Mouse (Mus musculus) MEL (cell line): ENCODE measurements around the gene Cstf1.

Source experiments
- CTCF ChIP-seq, 3 experiments: IDR thresholded peaks in 2 of 3; conservative IDR thresholded peaks in 1 of 3; 2 replicates each; pipeline ENCODE4 v1.5.1; 2011 to 2012; ENCODE audit warnings: low read length in 3 of 3, low read depth in 2 of 3, mild to moderate bottlenecking in 2 of 3, improper control_type of control experiment in 1 of 3, inconsistent platforms in 1 of 3, mixed read lengths in 1 of 3, moderate library complexity in 1 of 3; ENCODE audit not compliant: control insufficient read depth in 1 of 3, insufficient read depth in 1 of 3, poor library complexity in 1 of 3, severe bottlenecking in 1 of 3
- EP300 ChIP-seq, 2 experiments: IDR thresholded peaks; 2 replicates each; pipeline ENCODE4 v1.6.1; 2011; ENCODE audit warnings: improper control_type of control experiment in 2 of 2, low read length in 2 of 2, low read depth in 1 of 2, mild to moderate bottlenecking in 1 of 2
- HCFC1 ChIP-seq: IDR thresholded peaks from 2 replicates; pipeline ENCODE4 v1.6.1; 2012; ENCODE audit warnings: low read depth, mild to moderate bottlenecking, inconsistent platforms, low read length, improper control_type of control experiment, moderate library complexity
- JUND ChIP-seq: IDR thresholded peaks from 2 replicates; pipeline ENCODE4 v1.6.1; 2011; ENCODE audit warnings: low read depth, mild to moderate bottlenecking, improper control_type of control experiment, low read length
- MXI1 ChIP-seq: IDR thresholded peaks from 2 replicates; pipeline ENCODE4 v1.6.1; 2011; ENCODE audit warnings: mild to moderate bottlenecking, low read depth, low read length, improper control_type of control experiment
- POLR2A ChIP-seq, 2 experiments: IDR thresholded peaks; 2 replicates each; pipeline ENCODE4 v1.6.1; 2011 to 2012; ENCODE audit warnings: low read length in 2 of 2, mild to moderate bottlenecking in 2 of 2, control low read depth in 1 of 2, improper control_type of control experiment in 1 of 2, low read depth in 1 of 2, moderate library complexity in 1 of 2; ENCODE audit not compliant: control insufficient read depth in 1 of 2, insufficient read depth in 1 of 2, poor library complexity in 1 of 2
- RAD21 ChIP-seq: IDR thresholded peaks from 2 replicates; pipeline ENCODE4 v1.6.1; 2011; ENCODE audit warnings: mild to moderate bottlenecking, low read depth, low read length, improper control_type of control experiment
- TAL1 ChIP-seq: IDR thresholded peaks from 2 replicates; pipeline ENCODE4 v1.6.1; 2012; ENCODE audit warnings: mild to moderate bottlenecking, inconsistent platforms, low read length, moderate library complexity, mixed read lengths
- USF2 ChIP-seq, 2 experiments: IDR thresholded peaks; 2 replicates each; pipeline ENCODE4 v1.6.1; 2011 to 2012; ENCODE audit warnings: improper control_type of control experiment in 2 of 2, low read length in 2 of 2, borderline replicate concordance in 1 of 2, inconsistent platforms in 1 of 2, low read depth in 1 of 2, mild to moderate bottlenecking in 1 of 2; ENCODE audit not compliant: insufficient read depth in 1 of 2
- ZMIZ1 ChIP-seq: IDR thresholded peaks from 2 replicates; pipeline ENCODE4 v1.6.1; 2012; ENCODE audit warnings: low read depth, mild to moderate bottlenecking, inconsistent platforms, low read length, improper control_type of control experiment, moderate library complexity

DNA sequence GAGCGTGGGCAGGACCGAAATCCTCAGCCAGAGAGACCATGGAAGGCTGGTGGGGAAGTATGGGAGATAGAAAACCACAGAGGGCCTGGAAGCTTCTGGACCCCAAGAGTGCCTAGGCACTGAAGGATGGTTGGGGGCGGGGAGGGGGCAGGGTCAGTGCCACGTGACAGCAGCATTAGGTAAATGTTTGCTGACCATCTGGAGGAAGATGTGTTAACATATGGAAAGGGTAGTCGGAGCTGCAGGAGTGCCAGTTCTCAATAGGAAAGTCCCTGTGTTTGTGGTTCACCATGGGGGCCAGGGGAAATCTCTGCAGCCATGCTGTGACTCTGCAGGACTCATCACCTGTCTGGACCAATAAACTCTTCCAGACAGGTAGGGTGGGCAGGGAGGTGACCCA lies 43.4 kb downstream of the Cstf1 start:
- TF ChIP-seq POLR2A (IDR thresholded peaks at IDR 0.05; ENCODE audit: control insufficient read depth in 1 of 2, insufficient read depth in 1 of 2, low read depth in 1 of 2, low read length in 2 of 2, poor library complexity in 1 of 2) (no peak), MXI1 (no peak), CTCF (IDR thresholded peaks at IDR 0.05 in 2 of 3, conservative IDR thresholded peaks at IDR 0.05 in 1 of 3; ENCODE audit: control insufficient read depth in 1 of 3, insufficient read depth in 1 of 3, low read depth in 2 of 3, low read length in 3 of 3, poor library complexity in 1 of 3, severe bottlenecking in 1 of 3) (no peak), TAL1 (no peak), EP300 (IDR thresholded peaks at IDR 0.05; ENCODE audit: low read depth in 1 of 2, low read length in 2 of 2) (no peak), HCFC1 (no peak), RAD21 (no peak), JUND (no peak), ZMIZ1 (no peak), USF2 (IDR thresholded peaks at IDR 0.05; ENCODE audit: borderline replicate concordance in 1 of 2, insufficient read depth in 1 of 2, low read depth in 1 of 2, low read length in 2 of 2) (no peak)
